Comparison of ENCODE assay signal across 9 mouse cellular contexts in the genomic region with DNA sequence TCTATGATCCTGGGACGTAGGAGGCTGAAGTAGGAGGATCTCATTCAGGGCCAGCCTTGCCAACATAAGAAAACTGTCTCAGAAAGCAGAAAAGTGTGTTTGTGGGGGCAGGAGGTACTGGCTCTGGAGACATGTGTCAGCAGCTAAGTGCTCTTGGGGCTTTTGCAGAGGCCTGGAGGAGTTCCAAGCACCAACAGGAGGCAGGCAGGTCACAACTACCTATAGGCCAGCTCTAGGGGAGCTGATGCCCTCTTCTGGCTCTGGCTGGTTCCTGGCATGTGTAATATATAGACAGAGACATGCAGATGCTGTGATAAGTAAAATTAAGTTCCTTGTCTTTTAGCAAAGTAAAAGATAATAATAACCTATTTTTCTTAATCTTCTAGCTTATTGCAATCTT.
DNase-seq lines count a peak whose midpoint lies in the region; ATAC-seq and TF ChIP-seq lines count a peak whose summit lies in the region.
"Had no signal": no experiment of that assay in that cellular context is flagged by ENCODE, and none has a peak within 500 bp of the region (broad histone marks: within the 10 kb centered on the region; RNA-seq: fewer than 3 reads in every experiment).

No protein-coding gene starts in this region.

- TF ChIP-seq POLR2A in kidney, adult 2 months (IDR thresholded peaks at IDR 0.05; ENCODE audit: low read depth, low read length), result no peak
- TF ChIP-seq POLR2A in bone marrow, adult 2 months (IDR thresholded peaks at IDR 0.05; ENCODE audit: borderline replicate concordance, control insufficient read depth, low read depth, low read length), result no peak

- H3K4me3 ChIP-seq in kidney, adult 2 months (ENCODE audit: insufficient read depth, low read depth, low read length), result no peak overlapping the region
- H3K4me3 ChIP-seq in kidney, embryonic 16.5 days (ENCODE audit: low read length), result no peak overlapping the region
- H3K4me3 ChIP-seq in bone marrow, adult 2 months (replicated peaks; ENCODE audit: control insufficient read depth, low read depth, low read length), result no peak overlapping the region
- no peak overlapping the region for H3K4me3 ChIP-seq in midbrain, embryonic 16.5 days (ENCODE audit: low read depth, low read length)
- no peak overlapping the region for H3K4me3 ChIP-seq in heart, embryonic 11.5 days (ENCODE audit: low read depth, low read length)

- no peak overlapping the region for H3K9ac ChIP-seq in kidney, embryonic 16.5 days (replicated peaks; ENCODE audit: low read length)
- no peak overlapping the region for H3K9ac ChIP-seq in midbrain, embryonic 16.5 days (ENCODE audit: low read depth, low read length)
- no peak overlapping the region for H3K9ac ChIP-seq in heart, embryonic 11.5 days (ENCODE audit: low read depth, low read length)
- H3K9ac ChIP-seq: lung, embryonic 14.5 days had no signal

- no peaks in the 10 kb centered on the region for H3K9me3 ChIP-seq in kidney, embryonic 16.5 days (ENCODE audit: low read length)
- H3K9me3 ChIP-seq in midbrain, embryonic 16.5 days (replicated peaks; ENCODE audit: control insufficient read depth, low read length, poor library complexity, severe bottlenecking), result no peaks in the 10 kb centered on the region
- no peaks in the 10 kb centered on the region for H3K9me3 ChIP-seq in heart, embryonic 11.5 days (replicated peaks; ENCODE audit: control insufficient read depth, low read length)

- no peak overlapping the region for H3K4me2 ChIP-seq in kidney, embryonic 16.5 days (replicated peaks; ENCODE audit: low read depth, low read length)
- H3K4me2 ChIP-seq in midbrain, embryonic 16.5 days (ENCODE audit: low read length), result no peak overlapping the region
- H3K4me2 ChIP-seq in heart, embryonic 11.5 days, result no peak overlapping the region
- H3K4me2 ChIP-seq: lung, embryonic 14.5 days had no signal

- peaks cover 8% of the 10 kb centered on the region for H3K4me1 ChIP-seq in kidney, adult 2 months (ENCODE audit: control insufficient read depth, insufficient read depth, low read length)
- H3K4me1 ChIP-seq in kidney, embryonic 16.5 days (ENCODE audit: insufficient read depth, low read length), result peaks cover 21% of the 10 kb centered on the region
- H3K4me1 ChIP-seq in bone marrow, adult 2 months (ENCODE audit: control insufficient read depth, insufficient read depth, low read length), result peaks cover 2% of the 10 kb centered on the region
- H3K4me1 ChIP-seq in midbrain, embryonic 16.5 days (ENCODE audit: control insufficient read depth, insufficient read depth, low read length), result peaks cover 18% of the 10 kb centered on the region
- peaks cover 6% of the 10 kb centered on the region for H3K4me1 ChIP-seq in heart, embryonic 11.5 days (ENCODE audit: control insufficient read depth, insufficient read depth, low read length)

- no peak overlapping the region for H3K27ac ChIP-seq in kidney, adult 2 months (ENCODE audit: insufficient read depth, low read depth, low read length)
- H3K27ac ChIP-seq in kidney, embryonic 16.5 days (ENCODE audit: low read length), result no peak overlapping the region
- no peak overlapping the region for H3K27ac ChIP-seq in bone marrow, adult 2 months (ENCODE audit: control insufficient read depth, insufficient read depth, low read depth, low read length, poor library complexity)
- H3K27ac ChIP-seq in midbrain, embryonic 16.5 days (ENCODE audit: low read length), result no peak overlapping the region
- H3K27ac ChIP-seq in heart, embryonic 11.5 days (ENCODE audit: low read depth, low read length), result no peak overlapping the region

- no peaks in the 10 kb centered on the region for H3K27me3 ChIP-seq in kidney, adult 2 months (replicated peaks; ENCODE audit: control insufficient read depth, insufficient read depth, low read length)
- H3K27me3 ChIP-seq in kidney, embryonic 16.5 days (ENCODE audit: insufficient read depth, low read length), result no peaks in the 10 kb centered on the region
- no peaks in the 10 kb centered on the region for H3K27me3 ChIP-seq in midbrain, embryonic 16.5 days (ENCODE audit: control insufficient read depth, insufficient read depth, low read depth, low read length)
- H3K27me3 ChIP-seq in heart, embryonic 11.5 days (ENCODE audit: control insufficient read depth, insufficient read depth, low read length), result no peaks in the 10 kb centered on the region

- ATAC-seq in kidney, embryonic 16.5 days (ENCODE audit: low FRiP score, low TSS enrichment), result no peak
- no peak for ATAC-seq in midbrain, embryonic 16.5 days
- ATAC-seq in heart, embryonic 11.5 days (replicated peaks; ENCODE audit: insufficient number of reproducible peaks, low FRiP score, low TSS enrichment), result no peak

- peak; percentile 48 for DNase-seq in kidney, adult 2 months
- peak; percentile 68 for DNase-seq in A20 (ENCODE audit: low read depth, low spot score)
- peak; percentile 42 for DNase-seq in lung, postnatal 14 days
- DNase-seq in embryo, embryonic 9.5 days (ENCODE audit: extremely low spot score), result no peak
- DNase-seq: lung, embryonic 14.5 days had no signal

- H3K36me3 ChIP-seq in kidney, adult 2 months (ENCODE audit: control insufficient read depth, insufficient read depth, low read length), result no peaks in the 10 kb centered on the region
- peaks cover 15% of the 10 kb centered on the region; the same call in 1 of the 2 replicates for H3K36me3 ChIP-seq in kidney, embryonic 16.5 days (ENCODE audit: insufficient read depth, low read length)
- no peaks in the 10 kb centered on the region for H3K36me3 ChIP-seq in midbrain, embryonic 16.5 days (ENCODE audit: control insufficient read depth, insufficient read depth, low read length)
- H3K36me3 ChIP-seq in heart, embryonic 11.5 days (ENCODE audit: control insufficient read depth, insufficient read depth, low read length), result no peaks in the 10 kb centered on the region

- TF ChIP-seq CTCF in kidney, adult 2 months (conservative IDR thresholded peaks at IDR 0.05; ENCODE audit: insufficient read depth, insufficient read length, low read depth, low read length), result peak; percentile 25
- TF ChIP-seq CTCF in bone marrow, adult 2 months (IDR thresholded peaks at IDR 0.05; ENCODE audit: control insufficient read depth, insufficient read depth, low read length), result peak; percentile 38; the same call in 1 of the 2 replicates

- 27% methylated on average over 1 of the region's 1 CpGs for WGBS in kidney, adult 2 months
- WGBS in kidney, embryonic 16.5 days, result 75% methylated on average over 1 of the region's 1 CpGs
- WGBS in bone marrow, adult 2 months, result 54% methylated on average over 1 of the region's 1 CpGs
- 94% methylated on average over 1 of the region's 1 CpGs for WGBS in midbrain, embryonic 16.5 days
- 67% methylated on average over 1 of the region's 1 CpGs for WGBS in heart, embryonic 11.5 days (ENCODE audit: insufficient replicate concordance)
